Mouse (Mus musculus) forebrain, postnatal 0 days (tissue): Measurements from ENCODE around the gene Retreg3. TPM values are rescaled to one million over a fixed set of nuclear protein-coding genes. Genes with fewer than 3 reads are reported as not detected.

Source experiments
- ATAC-seq: fragments of 200-750 bp; cut with Nextera tagmentation; 2 replicates; pipeline ENCODE4 v1.8.0; 2017; ENCODE audit warnings: mild to moderate bottlenecking, moderate library complexity
- DNase-seq: peaks from one replicate; pipeline ENCODE4 v3.0.0-alpha.2; 2015
- H3K27ac ChIP-seq: fragments of 300-500 bp; sonication (generic); 2 replicates; pipeline ENCODE4 v1.5.1; 2014; ENCODE audit warnings: low read depth, mild to moderate bottlenecking, antibody characterized with exemption, low read length, moderate library complexity, mixed read lengths
- H3K27me3 ChIP-seq: fragments of 300-500 bp; sonication (generic); 2 replicates; pipeline ENCODE4 v1.6.1; 2014; ENCODE audit warnings: mild to moderate bottlenecking, low read length, mixed read lengths; ENCODE audit not compliant: insufficient read depth
- H3K36me3 ChIP-seq: fragments of 300-500 bp; sonication (generic); 2 replicates; pipeline ENCODE4 v1.6.1; 2014; ENCODE audit warnings: mild to moderate bottlenecking, moderate library complexity; ENCODE audit not compliant: insufficient read depth
- H3K4me1 ChIP-seq: fragments of 300-500 bp; sonication (generic); 2 replicates; pipeline ENCODE4 v1.6.1; 2014; ENCODE audit warnings: antibody characterized with exemption; ENCODE audit not compliant: insufficient read depth
- H3K4me2 ChIP-seq: fragments of 300-500 bp; sonication (generic); 2 replicates; pipeline ENCODE4 v1.6.1; 2014; ENCODE audit warnings: low read depth, mild to moderate bottlenecking, moderate library complexity
- H3K4me3 ChIP-seq: fragments of 300-500 bp; sonication (generic); 2 replicates; pipeline ENCODE4 v1.5.1; 2014; ENCODE audit warnings: low read depth, low read length, mixed read lengths
- H3K9ac ChIP-seq: fragments of 300-500 bp; sonication (generic); 2 replicates; pipeline ENCODE4 v1.6.1; 2014; ENCODE audit warnings: mild to moderate bottlenecking
- H3K9me3 ChIP-seq: fragments of 300-500 bp; sonication (generic); 2 replicates; pipeline ENCODE4 v1.6.1; 2016; ENCODE audit warnings: low read length
- CTCF ChIP-seq: sonication (generic); IDR thresholded peaks from 2 replicates; pipeline ENCODE4 v1.5.1; 2016; ENCODE audit warnings: antibody characterized with exemption, control low read depth, low read depth
- WGBS: fragments of 180-500 bp; shearing (Covaris S2); extraction: QIAGEN DNeasy Blood & Tissue Kit; methylation state at CpG from one replicate; pipeline ENCODE4 v1.1.7; 2014; 5-methylcytosine and 5-hydroxymethylcytosine counted together
- polyA plus RNA-seq: library from polyadenylated mRNA; unstranded; fragments of >200 nt; fragmentation: Nextera tagmentation; extraction: Ambion mirVana; gene quantifications from 2 replicates; pipeline ENCODE4 v1.2.1, GENCODE M21; 2015
- total RNA-seq: library from RNA; depleted of rRNA; stranded (reverse); fragments of >200 nt; gene quantifications from 2 replicates; pipeline ENCODE4 v1.2.3, GENCODE M21; 2014

Gene Retreg3
- total and polyA plus RNA-seq, 2 experiments from 2014 or later: 23.2 to 59.0 TPM

- H3K9ac ChIP-seq: no peak overlapping the region
- H3K4me2 ChIP-seq: no peak overlapping the region
- whole genome bisulfite sequencing: 4% methylated on average over 27 of the region's 27 CpGs
- no peak for TF ChIP-seq CTCF
- peaks cover 1% of the 10 kb centered on the region; the same call in 1 of the 2 replicates for H3K36me3 ChIP-seq
- ATAC-seq: no peak
- peaks cover 40% of the 10 kb centered on the region for H3K27me3 ChIP-seq
- H3K4me1 ChIP-seq: peaks cover 7% of the 10 kb centered on the region
- DNase-seq: no peak
- no peak overlapping the region for H3K4me3 ChIP-seq
- H3K27ac ChIP-seq: no peak overlapping the region
- no peaks in the 10 kb centered on the region for H3K9me3 ChIP-seq
Measured at GRCm38 (mm10) chr11:101079746-101080145, 39.9 kb downstream of the Retreg3 start.

DNA sequence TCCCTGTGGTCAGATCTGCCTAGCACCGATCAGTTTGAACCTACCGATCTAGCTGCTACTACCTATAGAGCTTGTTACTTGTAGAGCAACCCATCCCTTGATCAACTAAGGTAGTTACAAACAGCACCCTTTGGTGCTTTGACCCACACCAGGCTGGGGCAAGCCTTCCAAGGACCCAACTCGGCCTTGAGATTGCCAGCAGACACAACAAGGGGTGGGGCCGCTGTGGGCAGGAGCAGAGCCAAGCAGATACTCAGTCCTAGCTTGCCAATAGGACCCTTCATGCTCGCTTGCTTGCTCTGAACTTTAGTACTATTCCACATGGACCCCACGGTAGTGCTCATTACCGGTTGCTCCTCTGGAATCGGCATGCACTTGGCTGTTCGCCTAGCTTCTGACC is 41.6 kb downstream of the Retreg3 start, which contains the start of gene Hsd17b1:
Hsd17b1 (plus strand) TSS at position 291 of the 400 bp plus-strand sequence.
- Histone ChIP-seq H3K9me3 (no peaks in the 10 kb centered on the region), H3K4me2 (no peak within 1 kb of the TSS), H3K36me3 (no peaks in the 10 kb centered on the region), H3K4me3 (no peak within 1 kb of the TSS), H3K27ac (no peak within 1 kb of the TSS), H3K27me3 (peaks cover 40% of the 10 kb centered on the region), H3K9ac (no peak within 1 kb of the TSS), H3K4me1 (peaks cover 2% of the 10 kb centered on the region)
- no peak for DNase-seq
- ATAC-seq: no peak
- no peak for TF ChIP-seq CTCF
- 70% methylated on average over 9 of the region's 9 CpGs for WGBS

GRCm38 (mm10) chr11:101071810-101072428 is 47.8 kb downstream of the Retreg3 start:
- Histone ChIP-seq H3K36me3 (no peaks in the 10 kb centered on the region), H3K27me3 (no peaks in the 10 kb centered on the region), H3K4me2 (no peak overlapping the region), H3K27ac (no peak overlapping the region), H3K9me3 (no peaks in the 10 kb centered on the region), H3K9ac (no peak overlapping the region), H3K4me3 (no peak overlapping the region), H3K4me1 (peaks cover under 1% of the 10 kb centered on the region; the same call in 1 of the 2 replicates)
- ATAC-seq (no peak), DNase-seq (no peak)
- WGBS: 74% methylated on average over 14 of the region's 14 CpGs
- no peak for TF ChIP-seq CTCF

- no peak for TF ChIP-seq CTCF
- ATAC-seq: no peak
- DNase-seq: no peak
- peaks cover 4% of the 10 kb centered on the region; the same call in 1 of the 2 replicates for H3K4me1 ChIP-seq
- WGBS: 69% methylated on average over 6 of the region's 6 CpGs
- no peak overlapping the region for H3K27ac ChIP-seq
- no peaks in the 10 kb centered on the region for H3K27me3 ChIP-seq
- no peaks in the 10 kb centered on the region for H3K9me3 ChIP-seq
- H3K9ac ChIP-seq: no peak overlapping the region
- H3K4me2 ChIP-seq: peak overlapping the region; percentile 96
- H3K36me3 ChIP-seq: no peaks in the 10 kb centered on the region
- H3K4me3 ChIP-seq: peak overlapping the region; percentile 69; the same call in 1 of the 2 replicates
Measured at GRCm38 (mm10) chr11:101070987-101071386, 48.7 kb downstream of the Retreg3 start.

DNA sequence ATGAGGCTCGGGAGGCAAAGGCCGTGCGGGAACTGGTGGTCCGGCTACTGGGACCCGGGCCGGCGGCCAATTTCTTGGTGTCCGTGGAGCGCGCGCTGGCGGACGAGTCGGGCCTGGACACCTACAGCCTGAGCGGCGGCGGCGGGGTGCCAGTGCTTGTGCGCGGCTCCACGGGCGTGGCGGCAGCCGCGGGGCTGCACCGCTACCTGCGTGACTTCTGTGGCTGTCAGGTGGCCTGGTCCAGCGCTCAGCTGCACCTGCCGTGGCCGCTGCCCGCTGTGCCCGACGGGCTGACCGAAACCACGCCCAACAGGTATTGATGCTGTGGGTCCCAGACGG is 49.5 kb downstream of the Retreg3 start:
- no peaks in the 10 kb centered on the region for H3K27me3 ChIP-seq
- peak overlapping the region; percentile 84 for H3K9ac ChIP-seq
- H3K9me3 ChIP-seq: no peaks in the 10 kb centered on the region
- peaks cover 4% of the 10 kb centered on the region; the same call in 1 of the 2 replicates for H3K4me1 ChIP-seq
- peak; percentile 61 for ATAC-seq
- H3K27ac ChIP-seq: peak overlapping the region; percentile 68
- TF ChIP-seq CTCF: no peak
- no peak for DNase-seq
- 0% methylated on average over 30 of the region's 36 CpGs for WGBS
- H3K36me3 ChIP-seq: no peaks in the 10 kb centered on the region
- H3K4me3 ChIP-seq: peak overlapping the region; percentile 69
- H3K4me2 ChIP-seq: peak overlapping the region; percentile 96

DNA sequence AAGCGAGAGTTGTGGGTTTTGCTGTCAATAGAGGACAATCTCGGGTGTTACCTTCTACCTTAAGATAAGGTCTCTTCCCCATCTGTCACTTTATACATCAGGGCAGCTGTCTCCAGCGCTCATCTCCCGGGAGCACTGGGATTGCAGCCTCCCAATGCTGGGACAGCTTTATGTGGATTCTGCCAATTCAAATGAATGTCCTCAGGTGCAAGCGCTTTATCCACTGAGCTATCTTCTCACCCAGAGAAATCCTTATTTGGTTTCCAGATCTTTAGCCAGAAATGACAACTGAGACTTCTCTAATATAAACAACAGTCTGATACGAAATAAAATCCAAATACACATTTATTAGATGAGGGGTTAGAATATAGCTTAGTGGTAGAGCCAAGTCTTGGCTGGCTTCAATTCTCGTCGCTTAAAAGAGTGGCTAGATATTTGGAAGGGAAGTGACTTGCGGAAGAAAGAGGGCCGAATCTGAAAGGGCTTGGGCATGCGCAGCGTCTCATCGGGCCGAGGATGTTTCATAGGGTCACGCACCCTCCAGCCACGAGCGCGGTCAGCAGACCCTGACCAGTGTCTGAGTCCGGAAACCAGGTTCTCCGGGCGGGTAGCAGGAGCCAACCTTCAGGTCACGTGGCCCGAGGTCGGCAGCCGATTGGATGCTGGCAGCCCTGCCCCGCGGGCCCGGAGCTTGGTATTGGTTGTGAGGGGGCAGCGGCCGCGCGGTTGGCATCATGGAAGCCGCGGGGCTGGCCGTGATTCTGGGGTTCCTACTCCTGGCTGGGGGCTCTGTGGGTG is 50.1 kb downstream of the Retreg3 start, which contains the start of gene Naglu:
Naglu (plus strand) TSS at position 622 of the 798 bp plus-strand sequence.
- DNase-seq: peak; percentile 93
- H3K9ac ChIP-seq: peak within 1 kb of the TSS; percentile 84
- no peaks in the 10 kb centered on the region for H3K27me3 ChIP-seq
- H3K4me1 ChIP-seq: peaks cover 4% of the 10 kb centered on the region; the same call in 1 of the 2 replicates
- peak within 1 kb of the TSS; percentile 96 for H3K4me2 ChIP-seq
- peak within 1 kb of the TSS; percentile 68 for H3K27ac ChIP-seq
- ATAC-seq: peak; percentile 95
- no peak for TF ChIP-seq CTCF
- peaks cover 1% of the 10 kb centered on the region; the same call in 1 of the 2 replicates for H3K36me3 ChIP-seq
- H3K9me3 ChIP-seq: no peaks in the 10 kb centered on the region
- H3K4me3 ChIP-seq: peak within 1 kb of the TSS; percentile 69
- 5% methylated on average over 35 of the region's 35 CpGs for WGBS
